Mouse (Mus musculus) layer of hippocampus, adult 9-11 months (tissue): ENCODE results near the gene Hmx3.
A peak's percentile ranks its signal among the peaks of the same experiment; 100 is the strongest.

Experiments
- DNase-seq: peaks from one replicate; pipeline ENCODE4 v3.0.0; 2022

Gene Hmx3

GRCm38 (mm10) chr7:131556541-131557271, 14.0 kb downstream of the Hmx3 start:
- no peak for DNase-seq

DNA sequence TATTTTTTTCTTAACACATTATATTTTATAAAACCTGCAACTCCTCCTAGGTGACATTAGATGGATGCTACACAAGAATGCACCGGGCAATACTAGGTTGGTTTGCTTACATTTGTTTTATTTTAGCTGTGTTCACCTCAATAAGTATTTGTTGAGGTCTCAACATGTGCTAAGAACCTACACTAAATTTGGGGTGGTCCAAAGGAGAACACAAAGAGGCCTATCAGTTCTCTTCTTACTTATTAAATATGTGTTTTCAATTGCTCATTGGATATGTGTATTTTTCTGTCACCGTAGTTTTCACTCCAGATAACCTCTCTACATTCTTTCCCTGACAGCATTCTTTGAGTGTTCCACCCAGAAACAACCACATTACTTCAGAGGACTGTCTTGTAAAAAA, 15.1 kb downstream of the Hmx3 start:
- no peak for DNase-seq

DNA sequence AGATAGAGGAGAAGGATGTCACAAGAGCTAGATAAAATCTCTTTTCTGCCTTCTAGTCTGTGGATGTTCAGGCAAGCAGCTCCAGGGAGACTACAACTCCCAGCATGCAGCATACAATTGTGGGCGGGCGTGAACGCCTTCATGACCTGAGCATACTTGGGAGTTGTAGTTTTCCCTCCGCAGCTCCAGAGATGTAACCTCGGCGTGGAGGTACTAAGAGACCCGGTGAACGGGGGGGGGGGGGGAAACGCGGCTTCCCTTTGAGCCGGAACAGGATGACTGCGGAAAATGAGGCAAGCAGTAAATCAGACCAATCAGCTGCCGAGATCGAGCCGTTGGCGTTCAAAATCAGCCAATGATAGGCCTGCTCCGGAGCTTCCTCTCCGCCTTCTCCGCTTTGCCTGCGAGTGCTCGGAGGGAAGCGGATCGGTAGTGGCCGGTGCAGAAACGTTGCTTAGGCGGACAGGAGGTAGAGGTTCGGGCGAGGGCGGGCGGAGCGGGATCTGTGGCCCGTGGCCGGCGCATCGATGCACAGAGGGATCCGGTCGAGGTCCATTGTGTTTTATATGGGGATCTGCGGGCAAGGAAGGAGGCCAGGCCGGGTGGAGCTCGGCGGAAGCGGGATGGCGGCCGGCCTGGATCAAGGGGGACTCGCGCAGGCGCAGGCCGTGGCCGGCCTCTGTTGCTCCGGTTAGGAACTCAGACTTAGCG, 17.5 kb downstream of the Hmx3 start, which contains the start of gene Bub3:
Gene Bub3, plus strand, starts transcription at position 237 of the 711 bp plus-strand sequence.
- DNase-seq, result peak; percentile 97

GRCm38 (mm10) chr7:131560697-131561042, 18.0 kb downstream of the Hmx3 start:
- no peak for DNase-seq

DNA sequence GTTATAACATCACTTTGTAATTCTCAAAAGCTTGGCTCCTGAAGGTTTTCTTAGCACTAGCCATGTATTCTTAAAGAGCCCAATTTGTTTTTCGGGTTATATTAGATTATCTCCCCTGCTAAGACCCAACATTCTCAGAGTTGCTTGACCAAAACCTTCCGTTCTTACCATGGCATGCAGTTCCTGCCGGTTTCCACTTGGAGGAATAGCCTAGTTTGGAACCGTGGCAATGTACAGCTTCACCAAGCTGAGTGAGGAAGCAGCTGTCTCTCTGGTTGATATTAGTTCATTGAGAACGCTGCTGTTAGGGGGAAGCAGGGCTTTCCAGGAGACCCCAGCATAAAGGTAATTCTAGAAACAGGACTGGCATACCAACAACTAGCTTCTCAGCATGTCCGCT, 32.6 kb downstream of the Hmx3 start:
- DNase-seq, result no peak

DNA sequence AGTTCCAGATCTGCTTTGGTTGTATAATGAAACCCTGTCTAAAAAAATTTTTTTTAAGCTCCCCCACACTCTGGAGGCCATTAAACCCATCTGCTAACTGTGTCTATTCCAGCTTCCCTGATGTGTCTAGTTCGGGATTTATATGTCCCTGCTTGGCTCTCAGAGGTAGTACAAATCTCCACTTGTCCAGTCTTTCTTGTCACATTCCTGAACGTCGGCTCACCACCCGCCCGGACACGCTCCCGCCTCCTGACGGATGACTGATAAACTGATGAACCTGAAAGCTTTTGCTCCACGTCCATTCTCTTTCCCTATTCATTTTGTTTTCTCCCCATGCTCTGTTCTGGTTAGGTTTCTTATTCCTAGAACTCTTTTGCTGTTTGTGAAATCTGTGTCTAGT, 39.5 kb downstream of the Hmx3 start:
- DNase-seq, result no peak

DNA sequence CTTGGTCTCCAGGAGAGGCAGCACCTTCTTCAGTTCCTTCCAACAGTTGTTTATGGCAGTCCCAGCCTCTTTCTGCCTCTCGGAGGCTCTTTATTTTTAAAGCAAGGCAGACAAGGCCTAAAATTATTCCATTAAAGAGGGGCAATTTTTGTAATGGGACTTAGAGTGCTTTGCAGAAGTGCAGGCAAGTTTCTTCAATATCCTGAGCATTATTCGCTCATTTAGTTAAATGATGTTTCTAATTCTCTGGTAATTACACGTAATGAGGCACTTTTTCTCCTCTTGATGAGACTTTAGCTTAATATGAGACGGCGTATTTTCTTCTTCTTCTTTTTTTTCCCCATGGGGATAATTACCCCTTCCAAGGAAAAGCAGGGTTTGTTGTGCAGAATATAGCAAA, 42.9 kb downstream of the Hmx3 start:
- no peak for DNase-seq
